Mouse (Mus musculus): ENCODE measurements around the gene Mrm3. TPM values are rescaled to one million over a fixed set of nuclear protein-coding genes. Genes with fewer than 3 reads are reported as not detected.
A peak's percentile ranks its signal among the peaks of the same experiment; 100 is the strongest.
"Not testable (repeated sequence)": the region's sequence is repeated elsewhere in the genome, so short reads cannot be mapped to it uniquely, and the experiment has no call there.

The Mrm3 gene
- polyA plus RNA-seq (2016; fragmentation: Nextera tagmentation; extraction: Ambion mirVana): 20.4 and 24.2 TPM in 2 replicates

- under 1% methylated on average over 61 of the region's 61 CpGs for WGBS
- H3K9me3 ChIP-seq (replicated peaks): no peaks in the 10 kb centered on the region
- H3K4me2 ChIP-seq: peak within 1 kb of the TSS; percentile 95
- H3K27ac ChIP-seq (ENCODE audit: poor library complexity, severe bottlenecking): peak within 1 kb of the TSS; percentile 71
- H3K27me3 ChIP-seq (replicated peaks): no peaks in the 10 kb centered on the region
- peak within 1 kb of the TSS; percentile 82 for H3K4me3 ChIP-seq
- ATAC-seq (ENCODE audit: insufficient number of reproducible peaks, low FRiP score): peak; percentile 87
- H3K4me1 ChIP-seq (replicated peaks): peaks cover 17% of the 10 kb centered on the region
- H3K9ac ChIP-seq: peak within 1 kb of the TSS; percentile 90
- peaks cover 43% of the 10 kb centered on the region for H3K36me3 ChIP-seq
Observed at GRCm38 (mm10) chr11:76242901-76243810, at the start of gene Mrm3, which contains the start of gene Glod4. Mrm3 (plus strand) TSS chr11:76243715. Glod4 (minus strand) TSS chr11:76243725.

GRCm38 (mm10) chr11:76196275-76196976, 47.1 kb upstream of the Mrm3 start:
- no peaks in the 10 kb centered on the region for H3K9me3 ChIP-seq (replicated peaks)
- H3K4me3 ChIP-seq: no peak overlapping the region
- no peak overlapping the region for H3K9ac ChIP-seq
- no peaks in the 10 kb centered on the region for H3K36me3 ChIP-seq
- peaks cover 15% of the 10 kb centered on the region for H3K4me1 ChIP-seq (replicated peaks)
- H3K27ac ChIP-seq (ENCODE audit: poor library complexity, severe bottlenecking): no peak overlapping the region
- 0 out of 2 replicates have a peak overlapping the region, but pooled peaks have one; percentile 18 for H3K4me2 ChIP-seq
- 66% methylated on average over 8 of the region's 8 CpGs for WGBS
- H3K27me3 ChIP-seq (replicated peaks): no peaks in the 10 kb centered on the region
- no peak for ATAC-seq (ENCODE audit: insufficient number of reproducible peaks, low FRiP score)

- WGBS: 43% methylated on average over 8 of the region's 8 CpGs
- H3K4me3 ChIP-seq: no peak overlapping the region
- no peak overlapping the region for H3K9ac ChIP-seq
- no peaks in the 10 kb centered on the region for H3K27me3 ChIP-seq (replicated peaks)
- H3K4me2 ChIP-seq: 0 out of 2 replicates have a peak overlapping the region, but pooled peaks have one; percentile 18
- H3K36me3 ChIP-seq: no peaks in the 10 kb centered on the region
- peaks cover 17% of the 10 kb centered on the region for H3K4me1 ChIP-seq (replicated peaks)
- H3K9me3 ChIP-seq (replicated peaks): no peaks in the 10 kb centered on the region
- no peak overlapping the region; the same call in 1 of the 2 replicates for H3K27ac ChIP-seq (ENCODE audit: poor library complexity, severe bottlenecking)
- ATAC-seq (ENCODE audit: insufficient number of reproducible peaks, low FRiP score): no peak
Observed at GRCm38 (mm10) chr11:76196977-76197469, 46.5 kb upstream of the Mrm3 start.

- peak overlapping the region; percentile 41; the same call in 1 of the 2 replicates for H3K27ac ChIP-seq (ENCODE audit: poor library complexity, severe bottlenecking)
- H3K4me2 ChIP-seq: peak overlapping the region; percentile 85
- H3K9ac ChIP-seq: peak overlapping the region; percentile 87
- under 1% methylated on average over 76 of the region's 90 CpGs for WGBS
- H3K9me3 ChIP-seq (replicated peaks): no peaks in the 10 kb centered on the region
- H3K36me3 ChIP-seq: peaks cover 27% of the 10 kb centered on the region
- ATAC-seq (ENCODE audit: insufficient number of reproducible peaks, low FRiP score): peak; percentile 98
- H3K4me3 ChIP-seq: peak overlapping the region; percentile 79
- H3K27me3 ChIP-seq (replicated peaks): no peaks in the 10 kb centered on the region
- peaks cover 10% of the 10 kb centered on the region for H3K4me1 ChIP-seq (replicated peaks)
Observed at GRCm38 (mm10) chr11:76201761-76202674, 41.5 kb upstream of the Mrm3 start.

- H3K36me3 ChIP-seq: peaks cover 72% of the 10 kb centered on the region
- WGBS: 79% methylated on average over 5 of the region's 5 CpGs
- no peak for ATAC-seq (ENCODE audit: insufficient number of reproducible peaks, low FRiP score)
Observed at GRCm38 (mm10) chr11:76206793-76207192, 36.7 kb upstream of the Mrm3 start.

GRCm38 (mm10) chr11:76210228-76210985, 33.1 kb upstream of the Mrm3 start:
- H3K27ac ChIP-seq (ENCODE audit: poor library complexity, severe bottlenecking): no peak overlapping the region
- H3K4me1 ChIP-seq (replicated peaks): peaks cover 6% of the 10 kb centered on the region
- H3K4me2 ChIP-seq: no peak overlapping the region
- no peak overlapping the region for H3K9ac ChIP-seq
- H3K9me3 ChIP-seq (replicated peaks): no peaks in the 10 kb centered on the region
- peaks cover 86% of the 10 kb centered on the region for H3K36me3 ChIP-seq
- WGBS: 84% methylated on average over 13 of the region's 13 CpGs
- no peaks in the 10 kb centered on the region for H3K27me3 ChIP-seq (replicated peaks)
- ATAC-seq (ENCODE audit: insufficient number of reproducible peaks, low FRiP score): no peak
- H3K4me3 ChIP-seq: no peak overlapping the region

More at GRCm38 (mm10) chr11:76206793-76207192, 36.7 kb upstream of the Mrm3 start:
- Histone ChIP-seq H3K4me2 (no peak overlapping the region), H3K27ac (ENCODE audit: poor library complexity, severe bottlenecking) (no peak overlapping the region), H3K4me1 (replicated peaks) (peaks cover 9% of the 10 kb centered on the region), H3K4me3 (no peak overlapping the region), H3K27me3 (replicated peaks) (no peaks in the 10 kb centered on the region), H3K9ac (no peak overlapping the region), H3K9me3 (replicated peaks) (no peaks in the 10 kb centered on the region)

- H3K4me3 ChIP-seq; H3K27me3 ChIP-seq (replicated peaks); H3K9me3 ChIP-seq (replicated peaks); H3K27ac ChIP-seq (ENCODE audit: poor library complexity, severe bottlenecking); H3K9ac ChIP-seq; H3K4me2 ChIP-seq; ATAC-seq (ENCODE audit: insufficient number of reproducible peaks, low FRiP score); H3K4me1 ChIP-seq (replicated peaks): not testable (repeated sequence)
- peaks cover 75% of the 10 kb centered on the region for H3K36me3 ChIP-seq
- WGBS: 89% methylated on average over 5 of the region's 6 CpGs
Observed at GRCm38 (mm10) chr11:76211595-76211994, 31.9 kb upstream of the Mrm3 start.

- Histone ChIP-seq H3K36me3 (peaks cover 54% of the 10 kb centered on the region), H3K9ac (no peak overlapping the region), H3K27ac (ENCODE audit: poor library complexity, severe bottlenecking) (no peak overlapping the region), H3K4me2 (no peak overlapping the region), H3K9me3 (replicated peaks) (no peaks in the 10 kb centered on the region), H3K4me3 (no peak overlapping the region), H3K27me3 (replicated peaks) (no peaks in the 10 kb centered on the region), H3K4me1 (replicated peaks) (peaks cover 11% of the 10 kb centered on the region)
- 85% methylated on average over 5 of the region's 5 CpGs for WGBS
- ATAC-seq (ENCODE audit: insufficient number of reproducible peaks, low FRiP score): no peak
Observed at GRCm38 (mm10) chr11:76213841-76214240, 29.7 kb upstream of the Mrm3 start.

GRCm38 (mm10) chr11:76215011-76215410, 28.5 kb upstream of the Mrm3 start:
- no peak overlapping the region for H3K9ac ChIP-seq
- H3K4me2 ChIP-seq: no peak overlapping the region
- H3K36me3 ChIP-seq: peaks cover 46% of the 10 kb centered on the region
- peaks cover 8% of the 10 kb centered on the region for H3K4me1 ChIP-seq (replicated peaks)
- WGBS: 94% methylated on average over 2 of the region's 2 CpGs
- H3K4me3 ChIP-seq: no peak overlapping the region
- no peaks in the 10 kb centered on the region for H3K27me3 ChIP-seq (replicated peaks)
- no peak overlapping the region for H3K27ac ChIP-seq (ENCODE audit: poor library complexity, severe bottlenecking)
- H3K9me3 ChIP-seq (replicated peaks): no peaks in the 10 kb centered on the region
- no peak for ATAC-seq (ENCODE audit: insufficient number of reproducible peaks, low FRiP score)
